Comparison of ENCODE assay signal across 23 mouse cellular contexts in the genomic region with DNA sequence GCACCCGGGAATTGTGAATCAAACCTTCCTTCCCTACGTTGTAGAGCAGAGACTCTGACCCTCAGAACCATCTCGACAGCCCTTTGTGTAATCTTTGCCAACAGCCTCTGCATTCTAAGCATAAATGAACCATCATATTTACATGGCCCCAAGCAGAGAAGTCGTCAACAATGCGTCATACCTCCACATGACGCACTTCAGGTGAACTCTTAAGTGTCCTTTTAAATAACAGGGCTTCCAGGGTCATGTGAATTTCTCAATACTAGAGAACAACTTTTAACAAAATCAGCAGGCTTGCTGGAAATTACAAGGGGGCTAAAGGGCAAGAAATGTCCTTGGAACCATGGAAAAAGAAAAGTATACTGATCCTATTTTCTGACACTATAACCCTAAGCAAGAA. TPM values are rescaled to one million over a fixed set of nuclear protein-coding genes. Genes with fewer than 3 reads are reported as not detected.
A peak's percentile ranks its signal among the peaks of the same experiment; 100 is the strongest.
DNase-seq lines count a peak whose midpoint lies in the region; ATAC-seq lines count a peak whose summit lies in the region.
"Had no signal": no experiment of that assay in that cellular context is flagged by ENCODE, and none has a peak within 500 bp of the region (broad histone marks: within the 10 kb centered on the region; RNA-seq: fewer than 3 reads in every experiment).

No protein-coding gene starts in this region.

- ATAC-seq in heart, embryonic 16.5 days (replicated peaks; ENCODE audit: extremely low read depth, insufficient read depth, low FRiP score): no peak
- no peak for ATAC-seq in liver, embryonic 13.5 days (ENCODE audit: low read depth)
- ATAC-seq in midbrain, embryonic 11.5 days (ENCODE audit: low FRiP score): no peak
- ATAC-seq: activated CD4-positive, CD25-positive, alpha-beta regulatory T cell, adult 4 months; forebrain, embryonic 14.5 days; hindbrain, postnatal 0 days; Patski had no signal

- H3K27me3 ChIP-seq in heart, embryonic 16.5 days (ENCODE audit: control insufficient read depth, insufficient read depth, low read length): no peaks in the 10 kb centered on the region
- no peaks in the 10 kb centered on the region for H3K27me3 ChIP-seq in liver, embryonic 13.5 days
- H3K27me3 ChIP-seq in midbrain, embryonic 11.5 days (ENCODE audit: control insufficient read depth, insufficient read depth, low read length): no peaks in the 10 kb centered on the region
- H3K27me3 ChIP-seq: embryonic facial prominence, embryonic 15.5 days; heart, embryonic 12.5 days; hindbrain, embryonic 13.5 days had no signal

- peaks cover 11% of the 10 kb centered on the region for H3K4me1 ChIP-seq in heart, embryonic 16.5 days (ENCODE audit: control insufficient read depth, insufficient read depth, low read length)
- peaks cover 22% of the 10 kb centered on the region for H3K4me1 ChIP-seq in liver, embryonic 13.5 days (replicated peaks)
- H3K4me1 ChIP-seq in midbrain, embryonic 11.5 days (ENCODE audit: control insufficient read depth, insufficient read depth, low read length): peaks cover 6% of the 10 kb centered on the region

- H3K36me3 ChIP-seq in heart, embryonic 16.5 days (ENCODE audit: control insufficient read depth, insufficient read depth): peaks cover 8% of the 10 kb centered on the region
- peaks cover 8% of the 10 kb centered on the region for H3K36me3 ChIP-seq in liver, embryonic 13.5 days
- H3K36me3 ChIP-seq in midbrain, embryonic 11.5 days (ENCODE audit: control insufficient read depth, insufficient read depth, low read length): no peaks in the 10 kb centered on the region

- DNase-seq in heart, adult 11 months: peak; percentile 37
- no peak for DNase-seq in heart, postnatal 4 days
- no peak for DNase-seq in heart, postnatal 14 days
- no peak for DNase-seq in liver, embryonic 13.5 days
- no peak for DNase-seq in liver
- peak; percentile 5 for DNase-seq in NIH3T3 (ENCODE audit: low read depth)
- no peak for DNase-seq in midbrain, embryonic 11.5 days (ENCODE audit: low spot score, missing footprints)
- DNase-seq: adrenal gland, postnatal 14 days; cerebellum, adult 18-20 months; cerebellum, adult 9-11 months; cerebellum, postnatal 36 days; gastrocnemius, postnatal 36 days; heart, adult 18-20 months had no signal

- intact Hi-C loops in heart, postnatal 14 days (cut with DNase I): no loop called here

- no peak overlapping the region for H3K4me3 ChIP-seq in heart, embryonic 16.5 days (ENCODE audit: low read length)
- no peak overlapping the region for H3K4me3 ChIP-seq in liver, embryonic 13.5 days (replicated peaks)
- no peak overlapping the region for H3K4me3 ChIP-seq in midbrain, embryonic 11.5 days (ENCODE audit: low read depth, low read length)

- H3K9ac ChIP-seq in heart, embryonic 16.5 days (ENCODE audit: low read length): peak overlapping the region; percentile 41; the same call in 1 of the 2 replicates
- no peak overlapping the region for H3K9ac ChIP-seq in liver, embryonic 13.5 days
- H3K9ac ChIP-seq in midbrain, embryonic 11.5 days (ENCODE audit: low read length): no peak overlapping the region

- H3K9me3 ChIP-seq in heart, embryonic 16.5 days (replicated peaks; ENCODE audit: control insufficient read depth, low read length): no peaks in the 10 kb centered on the region
- H3K9me3 ChIP-seq in liver, embryonic 13.5 days (replicated peaks): no peaks in the 10 kb centered on the region
- no peaks in the 10 kb centered on the region for H3K9me3 ChIP-seq in midbrain, embryonic 11.5 days (ENCODE audit: control insufficient read depth, low read length)
- H3K9me3 ChIP-seq: embryonic facial prominence, embryonic 15.5 days; forebrain, embryonic 10.5 days; heart, embryonic 12.5 days; hindbrain, embryonic 13.5 days had no signal

- no peak overlapping the region for H3K4me2 ChIP-seq in heart, embryonic 16.5 days (ENCODE audit: low read depth, low read length)
- H3K4me2 ChIP-seq in liver, embryonic 13.5 days: peak overlapping the region; percentile 13; the same call in 1 of the 2 replicates
- no peak overlapping the region for H3K4me2 ChIP-seq in midbrain, embryonic 11.5 days

- H3K27ac ChIP-seq in heart, embryonic 16.5 days (ENCODE audit: low read length): no peak overlapping the region
- H3K27ac ChIP-seq in liver, embryonic 13.5 days: no peak overlapping the region
- H3K27ac ChIP-seq in midbrain, embryonic 11.5 days (ENCODE audit: low read depth, low read length): no peak overlapping the region
- H3K27ac ChIP-seq: embryonic facial prominence, embryonic 15.5 days; forebrain, embryonic 10.5 days; hindbrain, embryonic 13.5 days; hindbrain, postnatal 0 days had no signal

- WGBS in heart, embryonic 16.5 days: 79% methylated on average over 6 of the region's 6 CpGs
- WGBS in liver, embryonic 13.5 days (ENCODE audit: insufficient replicate concordance): 77% methylated on average over 6 of the region's 6 CpGs
- WGBS in midbrain, embryonic 11.5 days: 91% methylated on average over 6 of the region's 6 CpGs

RNA-seq across cellular contexts. Expression of gene Fh1, which starts 1.8 kb away (rescaled TPM):
- 100 to 1,000 TPM; 428 to 435 TPM for total RNA-seq in heart, postnatal 4 days (2021)
- polyA plus RNA-seq in heart, embryonic 16.5 days (2015; fragmentation: Nextera tagmentation; extraction: Ambion mirVana): 301 and 326 TPM in 2 replicates
- total RNA-seq in heart, postnatal 14 days (2021): 100 to 1,000 TPM; 594 to 598 TPM
- 85.3 and 88.1 TPM in 2 replicates for polyA plus RNA-seq in liver, embryonic 13.5 days (2015; fragmentation: Nextera tagmentation; extraction: Ambion mirVana)
- 85.3 and 109 TPM in 2 replicates for polyA plus RNA-seq in midbrain, embryonic 11.5 days (2014; fragmentation: Nextera tagmentation; extraction: Ambion mirVana)

RNA-seq across cellular contexts. Expression of gene Kmo, which starts 3.5 kb away (rescaled TPM):
- not detected for total RNA-seq in heart, postnatal 4 days (2021)
- polyA plus RNA-seq in heart, embryonic 16.5 days (2015; fragmentation: Nextera tagmentation; extraction: Ambion mirVana): 0.10 and 0.38 TPM in 2 replicates
- total RNA-seq in heart, postnatal 14 days (2021): under 1 TPM; 0.26 to 0.34 TPM
- 5.6 and 8.1 TPM in 2 replicates for polyA plus RNA-seq in liver, embryonic 13.5 days (2015; fragmentation: Nextera tagmentation; extraction: Ambion mirVana)
- 0.07 TPM in 1 of 2 replicates, not detected in the other for polyA plus RNA-seq in midbrain, embryonic 11.5 days (2014; fragmentation: Nextera tagmentation; extraction: Ambion mirVana)
- polyA plus RNA-seq: erythroblast, embryonic 14.5 days; forebrain, embryonic 14.5 days had no signal

Comparison
In these comparisons a context has a peak if more than half of its experiments do, and no peak if none do; other contexts are left out.
1. DNase-seq: peak in heart, adult 11 months (single experiment) and NIH3T3 (single experiment); none in heart, postnatal 4 days (single experiment), heart, postnatal 14 days (0 of 2), liver, embryonic 13.5 days (single experiment), liver (single experiment) and midbrain, embryonic 11.5 days (single experiment).